Mouse (Mus musculus): ENCODE data around the gene Ctrb1. TPM values are rescaled to one million over a fixed set of nuclear protein-coding genes. Genes with fewer than 3 reads are reported as not detected.
"Not testable (repeated sequence)": the region's sequence is repeated elsewhere in the genome, so short reads cannot be mapped to it uniquely, and the experiment has no call there.

The Ctrb1 gene
- total and polyA plus RNA-seq, 2 experiments from 2014 or later = not detected

GRCm38 (mm10) chr8:111648834-111649233 is 42.0 kb downstream of the Ctrb1 start:
- H3K27me3 ChIP-seq (ENCODE audit: insufficient read depth, low read length) = no peaks in the 10 kb centered on the region
- no peaks in the 10 kb centered on the region for H3K36me3 ChIP-seq (ENCODE audit: insufficient read depth)
- no peak overlapping the region for H3K4me2 ChIP-seq (ENCODE audit: low read depth)
- H3K4me3 ChIP-seq (ENCODE audit: low read depth, low read length) = no peak overlapping the region
- ATAC-seq (no peak), DNase-seq (no peak)
- H3K4me1 ChIP-seq (ENCODE audit: insufficient read depth) = no peaks in the 10 kb centered on the region
- no peak for TF ChIP-seq CTCF (IDR thresholded peaks at IDR 0.05; ENCODE audit: low read depth)
- no peaks in the 10 kb centered on the region for H3K9me3 ChIP-seq (ENCODE audit: low read length)
- H3K27ac ChIP-seq (ENCODE audit: low read depth, low read length) = no peak overlapping the region
- H3K9ac ChIP-seq = no peak overlapping the region
- WGBS = 63% methylated on average over 2 of the region's 2 CpGs

- no peak overlapping the region for H3K4me2 ChIP-seq (ENCODE audit: low read depth)
- no peaks in the 10 kb centered on the region for H3K36me3 ChIP-seq (ENCODE audit: insufficient read depth)
- no peak overlapping the region for H3K9ac ChIP-seq
- WGBS = 97% methylated on average over 8 of the region's 8 CpGs
- TF ChIP-seq CTCF (IDR thresholded peaks at IDR 0.05; ENCODE audit: low read depth) = no peak
- DNase-seq (no peak), ATAC-seq (no peak)
- H3K4me1 ChIP-seq (ENCODE audit: insufficient read depth) = no peaks in the 10 kb centered on the region
- no peak overlapping the region for H3K27ac ChIP-seq (ENCODE audit: low read depth, low read length)
- no peaks in the 10 kb centered on the region for H3K27me3 ChIP-seq (ENCODE audit: insufficient read depth, low read length)
- no peak overlapping the region for H3K4me3 ChIP-seq (ENCODE audit: low read depth, low read length)
- H3K9me3 ChIP-seq (ENCODE audit: low read length) = no peaks in the 10 kb centered on the region
Measured at GRCm38 (mm10) chr8:111645715-111646114, 45.1 kb downstream of the Ctrb1 start.

DNA sequence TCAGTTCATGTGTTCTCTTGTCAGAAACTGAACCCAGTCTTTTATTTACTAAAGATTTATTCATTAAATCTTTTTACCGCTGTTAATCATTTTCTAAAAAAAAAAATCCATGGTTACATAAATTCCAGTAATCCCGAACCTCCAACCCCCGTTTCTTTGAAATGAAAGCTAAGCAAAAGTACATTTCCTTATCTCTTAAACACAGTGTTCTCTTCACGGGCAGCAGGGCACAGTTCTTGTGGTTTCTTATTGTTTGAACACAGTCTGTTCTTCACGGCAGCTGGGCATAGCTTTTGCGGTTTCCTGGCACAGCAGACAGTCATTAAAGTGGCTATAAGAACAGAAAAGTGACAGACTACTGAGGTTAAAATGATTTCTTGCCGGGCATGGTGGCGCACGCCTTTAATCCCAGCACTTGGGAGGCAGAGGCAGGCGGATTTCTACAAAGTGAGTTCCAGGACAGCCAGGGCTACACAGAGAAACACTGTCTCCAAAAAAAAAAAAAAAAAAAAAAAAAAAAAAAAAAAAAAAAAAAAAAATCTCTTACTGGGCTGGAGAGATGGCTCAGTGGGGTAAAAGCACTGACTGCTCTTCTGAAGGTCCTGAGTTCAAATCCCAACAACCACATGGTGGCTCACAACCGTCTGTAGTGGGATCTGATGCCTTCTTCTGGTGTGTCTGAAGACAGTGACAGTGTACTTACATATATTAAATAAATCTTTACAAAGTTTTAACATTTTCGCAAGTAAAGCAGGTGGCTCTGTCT is 46.3 kb downstream of the Ctrb1 start:
- peak overlapping the region; percentile 87 for H3K4me3 ChIP-seq (ENCODE audit: low read depth, low read length)
- H3K9ac ChIP-seq = peak overlapping the region; percentile 87; the same call in 1 of the 2 replicates
- peak; percentile 20 for DNase-seq
- ATAC-seq; H3K4me1 ChIP-seq (ENCODE audit: insufficient read depth); H3K9me3 ChIP-seq (ENCODE audit: low read length); H3K36me3 ChIP-seq (ENCODE audit: insufficient read depth); H3K27me3 ChIP-seq (ENCODE audit: insufficient read depth, low read length): not testable (repeated sequence)
- H3K27ac ChIP-seq (ENCODE audit: low read depth, low read length) = peak overlapping the region; percentile 96
- peak overlapping the region; percentile 55 for H3K4me2 ChIP-seq (ENCODE audit: low read depth)
- WGBS = 49% methylated on average over 12 of the region's 12 CpGs

GRCm38 (mm10) chr8:111643264-111644141 is 47.3 kb downstream of the Ctrb1 start, which contains the start of gene Zfp1:
Gene Zfp1 (plus strand): TSS chr8:111643401.
- peak; percentile 100 for ATAC-seq
- WGBS = under 1% methylated on average over 72 of the region's 75 CpGs

GRCm38 (mm10) chr8:111642939-111643263 is 47.9 kb downstream of the Ctrb1 start:
- no peaks in the 10 kb centered on the region for H3K9me3 ChIP-seq (ENCODE audit: low read length)
- peak overlapping the region; percentile 55 for H3K4me2 ChIP-seq (ENCODE audit: low read depth)
- no peaks in the 10 kb centered on the region for H3K36me3 ChIP-seq (ENCODE audit: insufficient read depth)
- ATAC-seq (peak; percentile 9), DNase-seq (no peak)
- TF ChIP-seq CTCF (IDR thresholded peaks at IDR 0.05; ENCODE audit: low read depth) = no peak
- no peaks in the 10 kb centered on the region for H3K27me3 ChIP-seq (ENCODE audit: insufficient read depth, low read length)
- no peaks in the 10 kb centered on the region for H3K4me1 ChIP-seq (ENCODE audit: insufficient read depth)
- H3K9ac ChIP-seq = peak overlapping the region; percentile 87
- peak overlapping the region; percentile 87 for H3K4me3 ChIP-seq (ENCODE audit: low read depth, low read length)
- 11% methylated on average over 5 of the region's 5 CpGs for WGBS
- H3K27ac ChIP-seq (ENCODE audit: low read depth, low read length) = no peak overlapping the region; the same call in 1 of the 2 replicates

More at GRCm38 (mm10) chr8:111643264-111644141, 47.3 kb downstream of the Ctrb1 start, which contains the start of gene Zfp1:
- Histone ChIP-seq H3K9ac (peak within 1 kb of the TSS; percentile 87), H3K4me2 (ENCODE audit: low read depth) (peak within 1 kb of the TSS; percentile 55), H3K4me1 (ENCODE audit: insufficient read depth) (no peaks in the 10 kb centered on the region), H3K27ac (ENCODE audit: low read depth, low read length) (peak within 1 kb of the TSS; percentile 96), H3K36me3 (ENCODE audit: insufficient read depth) (no peaks in the 10 kb centered on the region), H3K27me3 (ENCODE audit: insufficient read depth, low read length) (no peaks in the 10 kb centered on the region), H3K4me3 (ENCODE audit: low read depth, low read length) (peak within 1 kb of the TSS; percentile 87), H3K9me3 (ENCODE audit: low read length) (no peaks in the 10 kb centered on the region)
- peak; percentile 98 for DNase-seq
- peak; percentile 32 for TF ChIP-seq CTCF (IDR thresholded peaks at IDR 0.05; ENCODE audit: low read depth)

GRCm38 (mm10) chr8:111642496-111642895 is 48.3 kb downstream of the Ctrb1 start:
- no peak for TF ChIP-seq CTCF (IDR thresholded peaks at IDR 0.05; ENCODE audit: low read depth)

More at GRCm38 (mm10) chr8:111642496-111642895, 48.3 kb downstream of the Ctrb1 start:
- H3K27me3 ChIP-seq (ENCODE audit: insufficient read depth, low read length) = no peaks in the 10 kb centered on the region
- H3K4me1 ChIP-seq (ENCODE audit: insufficient read depth) = no peaks in the 10 kb centered on the region
- H3K4me2 ChIP-seq (ENCODE audit: low read depth) = peak overlapping the region; percentile 55
- no peaks in the 10 kb centered on the region for H3K36me3 ChIP-seq (ENCODE audit: insufficient read depth)
- H3K9ac ChIP-seq = 0 out of 2 replicates have a peak overlapping the region, but pooled peaks have one; percentile 87
- 0 out of 2 replicates have a peak overlapping the region, but pooled peaks have one; percentile 87 for H3K4me3 ChIP-seq (ENCODE audit: low read depth, low read length)
- no peaks in the 10 kb centered on the region for H3K9me3 ChIP-seq (ENCODE audit: low read length)
- ATAC-seq = no peak
- 63% methylated on average over 5 of the region's 5 CpGs for WGBS
- DNase-seq = no peak
- no peak overlapping the region; the same call in 1 of the 2 replicates for H3K27ac ChIP-seq (ENCODE audit: low read depth, low read length)
